Mouse (Mus musculus): Measurements from ENCODE around the gene Ly6g6e. TPM values are rescaled to one million over a fixed set of nuclear protein-coding genes. Genes with fewer than 3 reads are reported as not detected.
A peak's percentile ranks its signal among the peaks of the same experiment; 100 is the strongest.
"Not testable (repeated sequence)": the region's sequence is repeated elsewhere in the genome, so short reads cannot be mapped to it uniquely, and the experiment has no call there.

The Ly6g6e gene
- not detected for polyA plus RNA-seq (2017; shearing (Covaris generic))

DNA sequence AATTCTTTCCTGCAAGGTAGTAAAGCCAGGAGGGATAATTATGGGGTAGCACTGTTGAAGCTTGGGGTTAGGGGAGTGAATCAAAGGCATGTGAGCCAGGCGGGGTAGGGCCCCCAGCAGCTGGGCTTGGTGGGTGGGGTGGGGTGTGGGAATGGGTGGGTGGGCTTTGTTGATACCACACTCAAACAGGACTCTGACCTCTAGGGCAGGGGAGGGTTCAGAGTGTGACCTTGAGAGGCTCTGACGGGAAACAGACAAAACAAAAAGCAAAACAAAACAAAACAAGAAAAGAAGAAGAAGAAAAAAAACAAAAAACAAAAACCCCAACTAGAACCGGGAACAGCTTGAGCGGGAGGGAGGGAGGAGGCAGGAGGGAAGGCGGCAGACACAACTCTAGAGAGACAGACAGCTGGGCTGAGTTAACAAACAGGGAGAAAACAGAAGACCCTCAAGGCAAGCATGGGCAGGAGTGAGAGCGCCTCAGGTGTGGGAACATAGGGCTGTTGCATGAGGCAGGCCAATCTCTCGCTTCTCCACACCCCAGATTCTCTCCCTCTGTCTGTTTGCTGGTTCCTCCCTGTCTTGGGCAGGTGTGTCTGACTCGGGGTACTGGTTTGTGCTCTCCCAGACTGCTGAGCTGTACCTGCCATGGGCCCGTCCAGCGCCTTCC is at the start of gene Ly6g6e:
Gene Ly6g6e, plus strand, starts transcription at position 396 of the 670 bp plus-strand sequence.
- no peak for ATAC-seq

DNA sequence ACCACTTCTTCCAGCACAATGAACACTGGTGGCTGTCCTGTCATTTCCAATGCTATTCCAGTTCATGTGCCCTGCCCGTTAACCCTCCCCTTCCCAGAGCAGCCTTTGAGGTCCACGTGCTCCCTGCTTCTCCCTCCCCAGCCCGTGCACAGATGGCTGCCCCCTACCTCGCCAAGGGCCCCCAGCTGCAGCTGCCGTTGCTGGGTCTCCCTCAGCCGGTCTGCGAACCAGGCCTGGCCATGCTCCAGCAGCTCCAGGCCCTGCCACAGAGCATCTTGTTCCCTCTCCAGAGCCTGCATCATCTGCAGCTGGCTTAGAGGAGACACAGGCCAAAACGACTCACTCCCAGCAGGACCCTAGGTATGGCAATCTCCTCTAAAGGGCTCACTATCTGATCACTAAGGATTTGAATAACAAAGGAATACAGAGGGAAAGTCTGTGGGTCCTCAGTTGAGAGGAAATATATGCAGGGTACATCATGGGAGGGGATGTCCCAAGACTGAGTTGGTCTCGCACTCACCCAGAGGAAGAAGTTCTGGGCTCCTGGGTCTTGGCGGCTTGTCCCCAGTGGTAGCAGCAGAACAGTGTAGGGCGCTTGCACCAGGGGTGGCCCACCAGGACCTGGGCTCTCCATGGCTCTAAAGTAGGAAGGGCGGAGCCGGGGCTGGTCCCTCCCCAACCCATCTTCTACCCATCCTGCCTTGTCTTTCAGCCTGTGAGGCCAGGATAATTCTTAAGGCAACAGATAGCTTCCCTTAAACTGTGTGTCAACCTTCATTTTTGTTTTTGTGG is 49.2 kb upstream of the Ly6g6e start, which contains the start of gene Sapcd1:
Gene Sapcd1, minus strand, starts transcription at position 740 of the 792 bp plus-strand sequence.
- ATAC-seq = peak; percentile 58

GRCm38 (mm10) chr17:35028315-35028714 is 48.4 kb upstream of the Ly6g6e start:
- no peak for ATAC-seq

- no peak for ATAC-seq
Observed at GRCm38 (mm10) chr17:35029691-35030532, 46.8 kb upstream of the Ly6g6e start.

GRCm38 (mm10) chr17:35031272-35031671 is 45.4 kb upstream of the Ly6g6e start:
- ATAC-seq = no peak

- ATAC-seq = no peak
Observed at GRCm38 (mm10) chr17:35031880-35032279, 44.8 kb upstream of the Ly6g6e start.

DNA sequence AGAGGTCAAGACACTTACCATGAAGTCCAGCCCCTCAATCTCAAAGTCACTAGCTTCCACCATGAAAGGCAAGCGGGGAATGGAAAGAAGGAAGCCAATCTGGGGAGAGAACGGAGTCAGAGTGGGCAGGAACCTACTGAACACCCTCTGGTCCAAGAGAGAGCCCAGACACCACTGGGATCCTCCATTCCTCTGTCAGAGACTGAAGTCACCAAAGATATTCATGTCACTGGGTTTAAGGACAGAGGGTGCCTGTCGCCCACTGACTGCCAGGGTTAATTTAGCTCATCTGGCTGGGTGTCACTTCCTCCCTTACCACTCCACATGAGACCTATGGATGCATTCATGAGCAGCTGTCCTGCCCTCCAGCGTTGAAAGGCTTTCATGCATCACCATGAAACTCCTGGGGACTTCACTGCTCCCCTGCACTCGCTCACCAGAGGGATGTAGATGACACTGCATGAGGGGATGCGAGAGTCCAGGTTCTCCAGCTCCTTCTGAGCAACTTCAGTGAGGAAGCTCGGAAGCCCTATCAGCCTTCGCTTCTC is 44.3 kb upstream of the Ly6g6e start:
- ATAC-seq = no peak

DNA sequence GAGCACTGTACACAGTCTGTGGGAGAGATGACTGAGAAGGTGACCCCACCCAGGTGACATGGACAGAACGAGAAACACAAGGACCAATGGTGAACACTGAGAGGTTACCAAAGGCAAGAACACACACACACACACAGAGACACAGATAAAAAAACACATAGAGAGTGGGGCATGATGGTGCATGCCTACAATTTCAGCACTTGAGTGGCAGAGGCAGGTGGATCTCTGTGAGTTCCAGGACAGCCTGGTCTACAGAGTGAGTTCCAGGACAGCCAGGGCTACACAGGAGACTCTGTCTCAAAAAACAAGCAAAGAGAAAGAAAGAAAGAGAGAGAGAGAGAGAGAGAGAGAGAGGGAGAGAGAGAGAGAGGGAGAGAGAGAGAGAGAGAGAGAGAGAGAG is 43.0 kb upstream of the Ly6g6e start:
- not testable (repeated sequence) for ATAC-seq

DNA sequence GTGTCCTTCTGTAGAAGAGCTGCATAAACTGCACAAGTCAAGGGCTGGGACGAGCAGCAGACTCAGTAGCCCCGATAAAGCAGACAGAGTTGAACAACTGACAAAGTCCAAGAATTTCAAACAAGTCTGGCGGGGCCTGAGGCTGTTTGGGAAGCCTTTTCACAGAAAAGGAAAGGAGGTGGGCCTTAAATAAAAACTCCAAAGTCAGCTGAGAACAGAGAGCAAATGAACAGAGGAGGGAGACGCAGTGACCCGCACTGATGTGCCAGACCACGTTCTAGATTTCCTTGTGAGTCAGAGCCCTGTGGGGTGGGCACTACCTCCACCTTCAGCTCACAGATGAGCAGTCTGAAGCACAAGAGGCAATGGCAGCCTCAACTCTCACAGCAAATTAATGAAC is 41.8 kb upstream of the Ly6g6e start:
- ATAC-seq = no peak

DNA sequence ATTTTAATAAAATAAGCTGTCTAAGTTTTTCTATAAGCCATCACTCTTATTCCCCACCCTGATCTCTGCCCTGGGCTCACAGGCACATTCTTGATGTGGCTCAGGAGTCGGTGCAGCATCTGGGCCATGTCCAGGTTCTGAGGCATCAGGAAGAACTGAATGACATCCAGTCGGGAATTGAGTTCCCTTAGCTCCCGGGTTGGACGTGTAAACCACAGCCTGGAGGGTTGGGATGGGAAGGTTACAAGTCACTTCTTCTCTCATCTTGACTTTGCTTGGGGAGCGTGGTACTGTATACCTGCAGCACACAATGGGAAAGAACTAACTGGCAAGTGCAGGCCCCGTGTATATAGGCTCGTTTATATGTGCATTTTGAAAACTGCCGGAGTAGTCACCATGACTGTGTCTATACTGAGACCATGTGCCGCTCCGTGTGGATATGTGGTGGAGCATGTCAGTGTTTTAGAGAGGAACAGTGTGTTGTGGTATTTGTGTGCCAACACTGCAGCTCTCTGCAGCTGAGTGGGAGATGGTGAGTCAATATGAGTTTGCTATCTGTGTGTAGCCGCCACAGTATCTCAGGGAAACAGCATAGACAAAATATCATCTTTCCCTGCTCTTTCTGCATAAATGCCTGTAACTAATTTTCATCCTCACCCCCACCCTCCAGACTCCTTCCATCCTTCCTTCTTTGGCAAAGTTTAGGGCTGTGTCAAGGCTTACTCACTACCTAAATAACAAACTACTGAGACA is 37.4 kb upstream of the Ly6g6e start:
- no peak for ATAC-seq

DNA sequence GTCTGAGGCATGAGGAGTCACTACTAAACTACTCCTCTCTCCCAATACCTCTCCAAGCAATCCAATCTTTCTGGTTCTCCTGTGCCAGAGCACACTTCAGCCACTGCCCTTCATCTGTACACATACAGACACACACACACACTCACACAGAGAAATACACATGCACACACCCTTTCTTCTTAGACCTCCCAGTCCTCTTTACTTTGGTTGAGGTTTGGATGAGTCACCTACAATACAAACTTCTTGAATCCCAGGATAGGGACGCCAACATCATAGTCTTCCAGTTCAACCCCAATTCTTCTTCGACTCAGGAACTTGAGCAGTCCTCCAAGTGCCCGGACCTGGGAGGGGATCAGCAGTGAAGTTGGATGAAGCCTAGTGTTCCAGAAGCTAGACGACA is 32.9 kb upstream of the Ly6g6e start:
- no peak for ATAC-seq

DNA sequence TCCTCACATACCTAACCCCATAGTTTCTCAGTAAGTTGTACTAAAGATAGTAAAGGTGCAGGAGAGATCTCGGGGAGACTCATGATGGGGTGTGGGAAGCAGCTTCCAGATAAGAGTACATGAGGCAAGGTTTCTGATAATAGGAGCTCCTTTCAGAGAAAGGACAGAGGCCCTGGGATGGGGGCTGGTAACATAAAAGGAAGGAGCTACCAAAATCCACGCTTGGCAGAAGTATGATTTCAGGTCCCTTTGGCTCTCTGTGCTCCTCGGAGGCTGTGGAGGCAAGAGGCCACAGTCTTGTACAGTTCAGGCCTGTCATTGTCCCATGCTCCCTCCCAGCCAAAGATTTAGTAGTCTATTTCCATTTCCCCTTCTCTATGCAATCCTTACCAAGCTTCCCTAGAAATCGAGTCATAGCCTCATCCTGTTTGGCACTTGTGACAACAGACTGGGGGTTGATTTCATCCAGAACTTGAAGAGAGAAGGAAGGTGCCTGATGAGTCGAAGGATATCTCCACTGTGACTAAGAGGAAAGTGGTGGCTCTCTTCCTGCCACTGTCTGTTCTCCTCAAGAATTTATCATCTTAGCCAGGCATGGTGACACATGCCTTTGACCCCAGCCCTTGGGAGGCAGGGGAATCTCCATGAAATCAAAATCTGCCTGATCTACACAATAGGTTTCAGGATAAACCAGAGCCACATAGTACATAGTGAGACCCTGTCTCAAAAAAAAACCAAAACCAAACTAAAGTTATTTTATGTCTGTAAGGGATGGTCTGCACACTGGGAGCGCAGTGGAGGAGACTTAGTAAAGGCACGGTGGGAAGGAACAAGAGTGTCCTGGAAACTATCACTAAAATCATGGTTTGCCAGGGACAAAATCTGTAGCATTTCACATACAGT is 31.5 kb upstream of the Ly6g6e start:
- no peak for ATAC-seq

- ATAC-seq = no peak
Observed at GRCm38 (mm10) chr17:35045807-35046680, 30.7 kb upstream of the Ly6g6e start.

DNA sequence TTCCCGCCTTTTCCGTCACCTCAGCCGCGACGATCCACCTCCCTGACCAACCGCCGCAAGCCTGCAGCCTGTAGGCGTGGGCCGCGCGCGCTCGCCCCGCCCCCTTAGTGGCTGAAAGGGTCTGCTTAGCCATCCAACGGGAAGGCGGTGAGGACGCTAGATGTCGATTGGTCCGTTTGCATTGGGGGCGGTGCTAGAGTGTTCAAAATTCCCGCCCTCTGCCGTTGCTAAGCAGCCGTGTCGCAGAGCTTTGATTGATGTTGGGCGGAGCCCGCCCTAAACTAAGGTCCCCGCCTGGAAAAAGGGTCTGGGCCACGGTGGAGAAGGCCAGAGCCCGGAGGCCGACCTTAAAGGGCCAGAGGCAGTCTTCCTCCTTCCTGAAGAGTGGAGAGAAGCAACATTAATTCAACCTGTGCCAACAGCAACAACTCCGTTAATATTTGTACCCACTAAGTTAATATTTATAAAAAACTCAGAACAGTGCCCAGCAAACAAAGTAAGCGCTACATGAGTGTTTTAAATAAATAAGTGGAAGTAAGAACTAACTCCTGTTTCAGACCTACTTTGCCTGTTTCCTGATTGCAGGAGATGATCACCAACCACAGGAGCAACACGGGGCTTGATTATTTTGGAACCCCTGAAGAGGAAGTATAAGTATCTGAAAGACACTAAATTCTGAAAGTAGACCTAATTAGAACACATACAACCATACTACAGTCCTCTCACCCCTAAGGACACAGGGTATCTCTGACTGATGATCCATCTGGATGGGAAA is 29.8 kb upstream of the Ly6g6e start, which contains the start of gene Msh5:
Gene Msh5, minus strand, starts transcription at position 65 of the 775 bp plus-strand sequence.
- ATAC-seq = peak; percentile 87

DNA sequence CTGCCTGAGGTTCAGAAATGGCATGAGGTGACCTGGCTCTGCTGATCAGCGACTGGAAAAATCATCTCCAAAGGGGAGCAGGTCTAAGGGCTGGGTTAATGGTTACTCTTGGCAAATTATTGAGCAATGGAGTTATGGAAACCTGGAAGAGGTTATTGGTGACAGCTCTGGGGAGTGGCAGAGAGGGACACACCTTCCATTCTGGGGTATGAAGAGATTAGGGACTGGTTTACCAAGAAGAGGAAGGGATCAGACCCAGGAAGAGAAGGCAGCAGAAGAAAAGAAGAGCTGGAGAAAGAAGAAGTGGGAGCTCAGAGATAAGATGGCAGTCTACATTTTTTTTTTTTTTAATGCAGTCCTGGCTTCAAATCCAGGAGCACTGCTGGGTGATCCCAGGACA is 29.0 kb upstream of the Ly6g6e start:
- no peak for ATAC-seq

DNA sequence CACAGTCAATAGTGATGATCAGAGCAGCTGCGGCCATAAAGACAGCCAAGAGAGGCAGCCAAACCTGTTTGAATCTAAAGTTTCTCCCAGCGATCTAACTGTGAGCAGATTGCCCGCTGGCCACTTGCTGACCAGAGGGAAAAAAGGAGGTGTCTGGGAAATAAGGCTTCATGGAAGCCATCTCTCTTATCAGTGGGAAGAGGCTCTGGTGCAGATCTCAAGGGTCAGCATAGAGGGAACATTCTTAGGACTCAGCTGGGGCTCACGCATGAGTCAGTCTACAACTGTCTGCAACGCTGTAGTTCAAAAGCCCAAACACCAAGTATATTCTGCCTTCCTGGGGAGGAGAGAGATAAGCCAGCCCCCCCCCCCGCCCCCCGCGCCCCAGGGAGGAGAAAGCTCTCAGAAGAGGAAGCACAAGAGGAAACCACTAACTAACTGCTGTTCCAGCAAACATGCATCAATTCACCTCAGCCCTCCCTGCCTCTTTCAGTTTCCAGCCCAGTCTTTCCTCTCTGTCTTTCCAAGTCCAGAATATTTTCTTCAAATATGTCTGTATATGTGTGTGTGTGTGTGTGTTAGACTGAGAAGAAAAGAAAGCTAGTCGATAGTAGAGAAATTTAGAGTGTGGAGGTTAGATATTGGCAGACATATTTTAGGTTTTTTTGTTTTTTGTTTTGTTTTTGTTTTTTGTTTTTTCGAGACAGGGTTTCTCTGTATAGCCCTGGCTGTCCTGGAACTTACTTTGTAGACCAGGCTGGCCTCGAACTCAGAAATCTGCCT is 28.4 kb upstream of the Ly6g6e start:
- peak; percentile 11 for ATAC-seq

DNA sequence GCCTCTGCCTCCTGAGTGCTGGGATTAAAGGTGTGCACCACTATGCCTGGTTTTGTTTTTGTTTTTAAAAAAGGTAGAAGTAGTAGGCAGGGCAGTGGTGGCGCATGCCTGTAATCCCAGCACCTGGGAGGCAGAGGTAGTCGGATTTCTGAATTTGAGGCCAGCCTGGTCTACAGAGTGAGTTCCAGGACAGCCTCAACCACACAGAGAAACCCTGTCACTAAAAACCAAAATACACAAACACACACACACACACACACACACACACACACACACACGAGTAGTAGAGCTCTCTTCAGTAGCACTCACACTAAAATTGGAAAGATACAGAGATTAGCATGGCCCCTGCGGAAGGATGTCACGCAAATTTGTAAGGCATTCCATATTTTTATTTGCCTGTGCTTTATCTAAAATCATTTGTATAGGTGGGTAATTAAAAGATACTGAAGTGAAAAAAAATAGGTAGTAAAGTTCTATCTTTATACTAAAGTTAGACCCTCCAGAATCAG is 27.7 kb upstream of the Ly6g6e start:
- no peak for ATAC-seq

DNA sequence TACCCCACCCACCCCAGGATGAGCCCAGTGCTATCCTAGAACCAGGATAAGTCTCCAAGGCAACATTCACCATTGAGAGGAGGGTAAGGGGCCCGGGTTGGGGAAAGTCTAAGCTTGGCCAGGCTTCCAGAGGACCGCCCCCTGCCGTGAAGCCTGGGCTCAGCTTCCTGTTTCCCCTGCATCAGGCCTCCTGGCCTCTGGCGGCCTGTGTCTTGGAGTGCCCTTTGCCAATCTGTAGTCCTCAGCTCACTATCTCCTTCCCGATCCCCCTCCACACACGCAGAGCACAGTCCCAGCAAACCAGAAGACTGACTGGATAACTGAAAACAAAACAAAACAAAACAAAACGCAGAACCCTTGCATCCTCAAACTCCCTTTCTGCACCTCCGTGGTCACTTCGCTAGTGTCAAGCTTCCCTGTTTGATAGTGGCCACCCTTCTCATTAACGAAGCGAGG is 27.1 kb upstream of the Ly6g6e start, which contains the start of gene Clic1:
Gene Clic1, plus strand, starts transcription at position 406 of the 456 bp plus-strand sequence.
- ATAC-seq = no peak

Measured in CD4-positive, CD25-positive, alpha-beta regulatory T cell, adult 4 months (primary cell).